15 mouse cellular contexts compared by ENCODE assay signal in genomic region chr17:86214285-86214684, GRCm38 (mm10). TPM values are rescaled to one million over a fixed set of nuclear protein-coding genes. Genes with fewer than 3 reads are reported as not detected.
DNase-seq lines count a peak whose midpoint lies in the region; ATAC-seq and TF ChIP-seq lines count a peak whose summit lies in the region.
"Had no signal": no experiment of that assay in that cellular context is flagged by ENCODE, and none has a peak within 500 bp of the region (broad histone marks: within the 10 kb centered on the region; RNA-seq: fewer than 3 reads in every experiment).

No protein-coding gene starts in this region.

- H3K9ac ChIP-seq in midbrain, embryonic 15.5 days, result no peak overlapping the region
- H3K9ac ChIP-seq: heart, embryonic 13.5 days; liver, embryonic 13.5 days had no signal

- no peaks in the 10 kb centered on the region for H3K36me3 ChIP-seq in midbrain, embryonic 15.5 days (replicated peaks)
- H3K36me3 ChIP-seq: embryonic facial prominence, embryonic 10.5 days; heart, embryonic 13.5 days; liver, embryonic 13.5 days had no signal

- 38% methylated on average over 9 of the region's 9 CpGs for WGBS in midbrain, embryonic 15.5 days

- H3K27ac ChIP-seq in layer of hippocampus, adult 2 months, result peak overlapping the region; percentile 85
- peak overlapping the region; percentile 34; the same call in 1 of the 2 replicates for H3K27ac ChIP-seq in midbrain, embryonic 15.5 days
- H3K27ac ChIP-seq: embryonic facial prominence, embryonic 10.5 days; heart, embryonic 13.5 days; liver, embryonic 13.5 days had no signal

- DNase-seq in layer of hippocampus, adult 2 months (ENCODE audit: low spot score in 2 of 2), result no peak
- no peak for DNase-seq in layer of hippocampus, adult 9-10 months (ENCODE audit: low spot score)
- DNase-seq in R1 (ENCODE audit: low read depth, low spot score), result peak; percentile 49
- DNase-seq in frontal cortex, postnatal 36 days (ENCODE audit: low spot score in 2 of 2), result peak; percentile 68 to 77
- DNase-seq in cerebellum, adult 11 months, result no peak
- no peak for DNase-seq in lung, postnatal 14 days
- no peak for DNase-seq in yolk sac, embryonic 10.5 days (ENCODE audit: low spot score)
- DNase-seq: adrenal gland, adult 8-10 months; cerebellum, adult 18-20 months; liver, embryonic 13.5 days; thymus, postnatal 36 days had no signal

- TF ChIP-seq CTCF in layer of hippocampus, adult 2 months (conservative IDR thresholded peaks at IDR 0.05), result no peak

- no peaks in the 10 kb centered on the region for H3K4me1 ChIP-seq in midbrain, embryonic 15.5 days

- H3K4me2 ChIP-seq in midbrain, embryonic 15.5 days, result no peak overlapping the region
- H3K4me2 ChIP-seq: heart, embryonic 13.5 days; liver, embryonic 13.5 days had no signal

- H3K4me3 ChIP-seq in layer of hippocampus, adult 2 months, result no peak overlapping the region
- H3K4me3 ChIP-seq in midbrain, embryonic 15.5 days, result no peak overlapping the region
- H3K4me3 ChIP-seq: embryonic facial prominence, embryonic 10.5 days; heart, embryonic 13.5 days; liver, embryonic 13.5 days had no signal

- H3K27me3 ChIP-seq in midbrain, embryonic 15.5 days (replicated peaks), result no peaks in the 10 kb centered on the region
- H3K27me3 ChIP-seq: heart, embryonic 13.5 days; liver, embryonic 13.5 days had no signal

- H3K9me3 ChIP-seq in midbrain, embryonic 15.5 days, result no peaks in the 10 kb centered on the region
- H3K9me3 ChIP-seq: embryonic facial prominence, embryonic 10.5 days; heart, embryonic 13.5 days; liver, embryonic 13.5 days had no signal

- no peak; the same call in 1 of the 2 replicates for ATAC-seq in midbrain, embryonic 15.5 days (replicated peaks)
- ATAC-seq: inflammation-experienced regulatory T-cells, adult 6 months had no signal

RNA-seq across cellular contexts. Expression of gene Prkce, which starts 46.7 kb away (rescaled TPM):
- total RNA-seq in layer of hippocampus, adult 2 months (2021), result 100 to 1,000 TPM; 422 to 451 TPM
- 36.1 and 38.5 TPM in 2 replicates for polyA plus RNA-seq in midbrain, embryonic 15.5 days (2015; fragmentation: Nextera tagmentation; extraction: Ambion mirVana)

Comparison
In these comparisons a context has a peak if more than half of its experiments do, and no peak if none do; other contexts are left out.
1. DNase-seq: peak in R1 (single experiment) and frontal cortex, postnatal 36 days (2 of 2); none in layer of hippocampus, adult 2 months (0 of 2), layer of hippocampus, adult 9-10 months (single experiment), cerebellum, adult 11 months (single experiment), lung, postnatal 14 days (single experiment) and yolk sac, embryonic 10.5 days (single experiment).